Mouse (Mus musculus) testis, adult 2 months (tissue): Measurements from ENCODE around the gene Ptges3l. TPM values are rescaled to one million over a fixed set of nuclear protein-coding genes. Genes with fewer than 3 reads are reported as not detected.
"Not testable (repeated sequence)": the region's sequence is repeated elsewhere in the genome, so short reads cannot be mapped to it uniquely, and the experiment has no call there.

Source experiments
- H3K27ac ChIP-seq: fragments of 200-500 bp; 2 replicates; pipeline ENCODE4 v1.5.1; 2012; ENCODE audit warnings: low read depth, low read length; ENCODE audit not compliant: control insufficient read depth, insufficient read depth
- H3K27me3 ChIP-seq: fragments of 200-500 bp; 2 replicates; pipeline ENCODE4 v1.6.1; 2012; ENCODE audit warnings: mild to moderate bottlenecking, low read length, moderate library complexity; ENCODE audit not compliant: control insufficient read depth, insufficient read depth
- H3K36me3 ChIP-seq: fragments of 200-500 bp; 2 replicates; pipeline ENCODE4 v1.6.1; 2012; ENCODE audit warnings: mild to moderate bottlenecking, low read length; ENCODE audit not compliant: control insufficient read depth, insufficient read depth
- H3K4me1 ChIP-seq: fragments of 200-500 bp; 2 replicates; pipeline ENCODE4 v1.6.1; 2012; ENCODE audit warnings: low read length; ENCODE audit not compliant: control insufficient read depth, insufficient read depth
- H3K4me3 ChIP-seq: fragments of 200-500 bp; 2 replicates; pipeline ENCODE4 v1.5.1; 2012; ENCODE audit warnings: low read depth, mild to moderate bottlenecking, low read length, moderate library complexity, mixed read lengths; ENCODE audit not compliant: control insufficient read depth
- CTCF ChIP-seq: fragments of 200-500 bp; IDR thresholded peaks from 2 replicates; pipeline ENCODE4 v1.5.1; 2012; ENCODE audit warnings: low read depth, mild to moderate bottlenecking, inconsistent platforms, low read length, moderate library complexity; ENCODE audit not compliant: control insufficient read depth, insufficient read depth, insufficient replicate concordance
- POLR2A ChIP-seq: fragments of 200-500 bp; IDR thresholded peaks from 2 replicates; pipeline ENCODE4 v1.6.1; 2012; ENCODE audit warnings: low read depth, mild to moderate bottlenecking, inconsistent platforms, low read length, moderate library complexity; ENCODE audit not compliant: control insufficient read depth
- polyA plus RNA-seq: library from polyadenylated mRNA; depleted of rRNA; stranded (reverse); fragments of >200 nt; gene quantifications from 2 replicates; pipeline ENCODE4 v1.2.3, GENCODE M21; 2012

Ptges3l gene
- polyA plus RNA-seq, 1 experiment = 39.1 TPM

- H3K4me3 ChIP-seq = peak overlapping the region; percentile 79
- no peak overlapping the region for H3K27ac ChIP-seq
- H3K27me3 ChIP-seq = no peaks in the 10 kb centered on the region
- H3K36me3 ChIP-seq = no peaks in the 10 kb centered on the region
- H3K4me1 ChIP-seq = peaks cover 25% of the 10 kb centered on the region
- no peak for TF ChIP-seq CTCF
- TF ChIP-seq POLR2A = no peak
These were observed 43.6 kb upstream of the Ptges3l start for GRCm38 (mm10) chr11:101468731-101469130.

DNA sequence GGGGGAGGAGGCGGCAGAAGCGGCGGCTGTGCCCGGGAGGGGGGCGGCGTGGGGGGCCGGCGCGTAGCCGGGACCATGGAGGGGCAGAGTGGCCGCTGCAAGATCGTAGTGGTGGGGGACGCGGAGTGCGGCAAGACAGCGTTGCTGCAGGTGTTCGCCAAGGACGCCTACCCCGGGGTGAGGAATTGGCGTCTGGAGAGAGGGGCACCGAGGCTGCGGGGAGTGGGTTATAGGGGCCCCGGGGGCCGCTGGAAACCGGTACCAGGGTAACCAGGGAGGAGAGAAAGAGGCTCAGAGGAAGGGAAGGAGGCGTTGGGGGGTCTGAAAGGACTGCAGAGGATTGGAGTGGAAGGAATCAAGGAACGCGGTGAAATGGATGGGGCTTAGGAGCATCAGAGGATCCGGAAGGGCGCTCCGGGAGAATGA, 43.1 kb upstream of the Ptges3l start:
- Histone ChIP-seq H3K36me3 (no peaks in the 10 kb centered on the region), H3K4me1 (peaks cover 25% of the 10 kb centered on the region), H3K27ac (no peak overlapping the region; the same call in 1 of the 2 replicates), H3K27me3 (no peaks in the 10 kb centered on the region), H3K4me3 (peak overlapping the region; percentile 79)
- TF ChIP-seq POLR2A (no peak), CTCF (no peak)

- Histone ChIP-seq H3K27me3 (no peaks in the 10 kb centered on the region), H3K27ac (peak overlapping the region; percentile 41), H3K4me3 (peak overlapping the region; percentile 79), H3K36me3 (no peaks in the 10 kb centered on the region), H3K4me1 (peaks cover 27% of the 10 kb centered on the region)
- TF ChIP-seq POLR2A (no peak), CTCF (peak; percentile 25; the same call in 1 of the 2 replicates)
These were observed 42.5 kb upstream of the Ptges3l start for GRCm38 (mm10) chr11:101467477-101468262.

DNA sequence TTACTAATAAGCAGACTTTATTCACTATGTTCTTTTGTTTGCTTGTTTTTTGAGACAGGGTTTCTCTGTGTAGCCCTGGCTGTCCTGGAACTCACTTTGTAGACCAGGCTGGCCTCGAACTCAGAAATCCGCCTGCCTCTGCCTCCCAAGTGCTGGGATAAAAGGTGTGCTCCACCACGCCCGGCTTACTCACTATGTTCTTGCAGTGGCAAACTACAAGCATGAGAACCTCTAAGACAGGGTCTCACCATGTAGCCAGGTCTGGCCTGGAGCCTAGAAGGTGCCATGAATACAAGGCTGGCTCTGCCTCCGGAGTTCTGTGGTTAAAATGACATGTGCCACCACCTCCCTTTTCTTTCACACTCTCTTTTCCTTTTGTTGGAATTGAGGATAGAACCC, 41.4 kb upstream of the Ptges3l start:
- H3K27ac ChIP-seq, H3K27me3 ChIP-seq, H3K36me3 ChIP-seq, H3K4me3 ChIP-seq: not testable (repeated sequence)
- peaks cover 30% of the 10 kb centered on the region for H3K4me1 ChIP-seq

- Histone ChIP-seq H3K36me3 (no peaks in the 10 kb centered on the region), H3K4me1 (peaks cover 30% of the 10 kb centered on the region), H3K27me3 (no peaks in the 10 kb centered on the region), H3K4me3 (peak within 1 kb of the TSS; percentile 91), H3K27ac (peak within 1 kb of the TSS; percentile 44)
- TF ChIP-seq CTCF (no peak), POLR2A (peak; percentile 65; the same call in 1 of the 2 replicates)
These were observed 40.9 kb upstream of the Ptges3l start, which contains the start of gene Vat1 for GRCm38 (mm10) chr11:101465869-101466551. Gene Vat1, minus strand, starts transcription at chr11:101466230.

DNA sequence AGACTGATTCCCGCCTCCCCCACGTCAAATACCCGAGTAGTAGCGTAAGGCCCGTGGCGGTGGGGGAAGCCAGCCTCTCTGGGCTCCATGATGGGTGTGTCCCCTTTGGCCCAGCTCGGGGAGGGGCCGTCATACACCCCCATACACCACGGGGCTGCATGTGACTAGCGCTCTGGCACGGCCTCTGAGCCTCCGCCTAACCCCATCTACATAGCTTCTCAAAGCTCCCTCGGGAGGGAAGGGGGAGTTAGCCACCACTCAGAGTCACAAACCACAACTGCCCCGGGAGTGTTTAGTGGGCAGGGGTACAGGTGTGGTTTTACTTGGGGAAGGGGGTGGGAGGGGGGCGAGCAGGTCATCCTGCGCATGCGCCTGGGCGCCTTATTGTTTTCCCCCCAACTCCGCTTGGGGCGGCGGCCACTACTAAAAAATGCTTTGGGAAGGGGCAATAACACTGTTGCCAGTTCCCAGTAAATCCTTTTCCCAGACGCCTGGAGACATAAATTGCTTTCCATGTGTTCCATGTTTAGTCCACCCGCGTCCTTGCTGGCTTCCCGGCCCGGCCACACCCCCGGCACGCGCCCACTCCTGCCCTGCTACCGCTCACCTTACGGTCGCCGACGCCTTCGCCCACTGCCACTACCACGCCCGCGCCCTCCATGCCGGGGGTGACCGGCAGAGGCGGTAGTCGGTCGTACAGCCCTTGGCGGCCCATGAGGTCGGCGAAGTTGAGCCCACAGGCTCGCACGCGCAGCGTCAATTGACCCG, 40.2 kb upstream of the Ptges3l start:
- Histone ChIP-seq H3K4me3 (peak overlapping the region; percentile 91), H3K36me3 (no peaks in the 10 kb centered on the region), H3K4me1 (peaks cover 30% of the 10 kb centered on the region), H3K27ac (peak overlapping the region; percentile 44), H3K27me3 (no peaks in the 10 kb centered on the region)
- no peak for TF ChIP-seq POLR2A
- no peak for TF ChIP-seq CTCF
